ENCODE assay signal across 9 mouse cellular contexts in genomic region chrX:150656122-150656907, GRCm38 (mm10). TPM values are rescaled to one million over a fixed set of nuclear protein-coding genes. Genes with fewer than 3 reads are reported as not detected.
DNase-seq lines count a peak whose midpoint lies in the region; ATAC-seq and TF ChIP-seq lines count a peak whose summit lies in the region.
"Had no signal": no experiment of that assay in that cellular context is flagged by ENCODE, and none has a peak within 500 bp of the region (broad histone marks: within the 10 kb centered on the region; RNA-seq: fewer than 3 reads in every experiment).

No protein-coding gene starts in this region.

- H3K9ac ChIP-seq in intestine, postnatal 0 days (ENCODE audit: low read depth, low read length), result no peak overlapping the region
- peak overlapping the region; percentile 25; the same call in 1 of the 2 replicates for H3K9ac ChIP-seq in stomach, embryonic 14.5 days (replicated peaks; ENCODE audit: low read depth, low read length)

- peaks cover 6% of the 10 kb centered on the region; the same call in 1 of the 2 replicates for H3K4me1 ChIP-seq in forebrain, embryonic 10.5 days
- H3K4me1 ChIP-seq in intestine, postnatal 0 days (replicated peaks; ENCODE audit: control insufficient read depth, insufficient read depth, low read length), result no peaks in the 10 kb centered on the region
- no peaks in the 10 kb centered on the region for H3K4me1 ChIP-seq in stomach, embryonic 14.5 days (ENCODE audit: control insufficient read depth, insufficient read depth, low read length)

- peak overlapping the region; percentile 54 for H3K4me2 ChIP-seq in intestine, postnatal 0 days (replicated peaks; ENCODE audit: low read depth)
- H3K4me2 ChIP-seq in stomach, embryonic 14.5 days (replicated peaks; ENCODE audit: low read depth, low read length), result peak overlapping the region; percentile 44

- no peak for ATAC-seq in CD4-positive, CD25-positive, alpha-beta regulatory T cell, adult 4 months
- no peak for ATAC-seq in intestine, postnatal 0 days
- peak; percentile 61; the same call in 1 of the 2 replicates for ATAC-seq in stomach, embryonic 14.5 days (ENCODE audit: insufficient number of reproducible peaks, insufficient read depth, low FRiP score, low read depth)

- 37% methylated on average over 31 of the region's 44 CpGs for WGBS in forebrain, embryonic 10.5 days
- WGBS in intestine, postnatal 0 days, result 49% methylated on average over 33 of the region's 44 CpGs
- WGBS in stomach, embryonic 14.5 days, result 38% methylated on average over 25 of the region's 44 CpGs

- H3K36me3 ChIP-seq in forebrain, embryonic 10.5 days (replicated peaks), result peaks cover 42% of the 10 kb centered on the region
- H3K36me3 ChIP-seq in intestine, postnatal 0 days (ENCODE audit: control insufficient read depth, insufficient read depth), result no peaks in the 10 kb centered on the region
- H3K36me3 ChIP-seq in stomach, embryonic 14.5 days (ENCODE audit: control insufficient read depth, insufficient read depth, low read length), result no peaks in the 10 kb centered on the region

- peak overlapping the region; percentile 83 for H3K27ac ChIP-seq in forebrain, embryonic 10.5 days
- no peak overlapping the region for H3K27ac ChIP-seq in intestine, postnatal 0 days (ENCODE audit: low read depth, low read length)
- H3K27ac ChIP-seq in stomach, embryonic 14.5 days (ENCODE audit: low read length), result no peak overlapping the region

- H3K4me3 ChIP-seq in forebrain, embryonic 10.5 days, result peak overlapping the region; percentile 62
- H3K4me3 ChIP-seq in intestine, postnatal 0 days (ENCODE audit: low read depth, low read length), result peak overlapping the region; percentile 34
- H3K4me3 ChIP-seq in stomach, embryonic 14.5 days (ENCODE audit: low read depth, low read length), result peak overlapping the region; percentile 46
- H3K4me3 ChIP-seq: erythroblast, embryonic 14.5 days had no signal

- no peak for TF ChIP-seq CTCF in intestine, postnatal 0 days (IDR thresholded peaks at IDR 0.05; ENCODE audit: low read depth)

- no peaks in the 10 kb centered on the region for H3K9me3 ChIP-seq in forebrain, embryonic 10.5 days
- H3K9me3 ChIP-seq in intestine, postnatal 0 days (ENCODE audit: control insufficient read depth), result no peaks in the 10 kb centered on the region
- no peaks in the 10 kb centered on the region for H3K9me3 ChIP-seq in stomach, embryonic 14.5 days (ENCODE audit: control insufficient read depth, low read depth, low read length)

- peaks cover 45% of the 10 kb centered on the region for H3K27me3 ChIP-seq in forebrain, embryonic 10.5 days (ENCODE audit: poor library complexity, severe bottlenecking)
- 0 out of 2 replicates have a peak, but pooled peaks cover 4% of the 10 kb centered on the region for H3K27me3 ChIP-seq in intestine, postnatal 0 days (replicated peaks; ENCODE audit: control insufficient read depth, insufficient read depth, low read length)
- no peaks in the 10 kb centered on the region for H3K27me3 ChIP-seq in stomach, embryonic 14.5 days (ENCODE audit: control insufficient read depth, insufficient read depth, low read length)

- DNase-seq in CD4-positive, CD25-positive, alpha-beta regulatory T cell, adult 2 months (ENCODE audit: low read depth, low spot score), result peak; percentile 1
- DNase-seq in ZHBTc4 (ENCODE audit: low read depth, low spot score), result peak; percentile 31
- no peak for DNase-seq in forebrain, embryonic 10.5 days (ENCODE audit: extremely low spot score, low spot score)
- peak; percentile 41 for DNase-seq in mesoderm, embryonic 11.5 days (ENCODE audit: low read depth, low spot score)
- DNase-seq in natural killer cell, adult 2 months (ENCODE audit: low spot score in 2 of 2), result no peak

RNA-seq across cellular contexts. Expression of gene Tro, which starts 1.1 kb away (rescaled TPM):
- polyA plus RNA-seq in CD4-positive, CD25-positive, alpha-beta regulatory T cell, adult 4 months (2017; shearing (Covaris generic)), result under 1 TPM in 1 of 2 experiments, not detected in 1; 0.19 TPM
- 34.3 and 39.5 TPM in 2 replicates for polyA plus RNA-seq in forebrain, embryonic 10.5 days (2016; fragmentation: Nextera tagmentation; extraction: Ambion mirVana)
- 3.3 and 3.6 TPM in 2 replicates for polyA plus RNA-seq in intestine, postnatal 0 days (2015; fragmentation: Nextera tagmentation; extraction: Ambion mirVana)
- polyA plus RNA-seq in stomach, embryonic 14.5 days (2014; fragmentation: Nextera tagmentation; extraction: Ambion mirVana), result 32.4 and 34.5 TPM in 2 replicates
- polyA plus RNA-seq: erythroblast, embryonic 14.5 days had no signal

Comparison
In these comparisons a context has a peak if more than half of its experiments do, and no peak if none do; other contexts are left out.
1. DNase-seq: peak in CD4-positive, CD25-positive, alpha-beta regulatory T cell, adult 2 months (single experiment), ZHBTc4 (single experiment) and mesoderm, embryonic 11.5 days (single experiment); none in forebrain, embryonic 10.5 days (single experiment) and natural killer cell, adult 2 months (0 of 2).
2. Peak in every context shown above with its lines, with median percentiles within 50 percentile points of each other: H3K4me3 ChIP-seq.